Mouse (Mus musculus) lung, postnatal 0 days (tissue): ENCODE measurements around the gene Nudcd3. TPM values are rescaled to one million over a fixed set of nuclear protein-coding genes. Genes with fewer than 3 reads are reported as not detected.
A peak's percentile ranks its signal among the peaks of the same experiment; 100 is the strongest.

ENCODE experiments used
- ATAC-seq: fragments of 200-750 bp; cut with Nextera tagmentation; 2 replicates; pipeline ENCODE4 v1.8.0; 2017; ENCODE audit warnings: moderate library complexity
- DNase-seq: peaks from one replicate; pipeline ENCODE4 v3.0.0-alpha.2; 2016; ENCODE audit warnings: low spot score
- H3K27ac ChIP-seq: fragments of 300-500 bp; sonication (generic); 2 replicates; pipeline ENCODE4 v1.5.1; 2014; ENCODE audit warnings: antibody characterized with exemption, mild to moderate bottlenecking, low read length, mixed read lengths
- H3K27me3 ChIP-seq: fragments of 300-500 bp; sonication (generic); replicated peaks from 2 replicates; pipeline ENCODE4 v1.6.1; 2014; ENCODE audit warnings: low read length, mixed read lengths; ENCODE audit not compliant: insufficient read depth
- H3K36me3 ChIP-seq: fragments of 300-500 bp; sonication (generic); 2 replicates; pipeline ENCODE4 v1.6.1; 2014; ENCODE audit warnings: low read length, mixed read lengths; ENCODE audit not compliant: insufficient read depth
- H3K4me1 ChIP-seq: fragments of 300-500 bp; sonication (generic); 2 replicates; pipeline ENCODE4 v1.6.1; 2014; ENCODE audit warnings: antibody characterized with exemption, low read depth, low read length, mixed read lengths; ENCODE audit not compliant: insufficient read depth
- H3K4me2 ChIP-seq: fragments of 300-500 bp; sonication (generic); replicated peaks from 2 replicates; pipeline ENCODE4 v1.6.1; 2014; ENCODE audit warnings: low read depth, mild to moderate bottlenecking, low read length, moderate library complexity, mixed read lengths
- H3K4me3 ChIP-seq: fragments of 300-500 bp; sonication (generic); 2 replicates; pipeline ENCODE4 v1.5.1; 2014; ENCODE audit warnings: low read depth, low read length
- H3K9ac ChIP-seq: fragments of 300-500 bp; sonication (generic); replicated peaks from 2 replicates; pipeline ENCODE4 v1.6.1; 2014; ENCODE audit warnings: low read depth, mild to moderate bottlenecking
- H3K9me3 ChIP-seq: fragments of 300-500 bp; sonication (generic); 2 replicates; pipeline ENCODE4 v1.6.1; 2016; ENCODE audit warnings: low read length, mixed read lengths
- CTCF ChIP-seq: IDR thresholded peaks from 2 replicates; pipeline ENCODE4 v1.5.1; 2016; ENCODE audit warnings: antibody characterized with exemption, mild to moderate bottlenecking
- EP300 ChIP-seq: IDR thresholded peaks from 2 replicates; pipeline ENCODE4 v1.6.1; 2016; ENCODE audit warnings: antibody characterized with exemption, mild to moderate bottlenecking, control low read depth
- WGBS: fragments of 180-500 bp; shearing (Covaris S2); extraction: QIAGEN DNeasy Blood & Tissue Kit; methylation state at CpG from one replicate; pipeline ENCODE4 v1.1.7; 2014; 5-methylcytosine and 5-hydroxymethylcytosine counted together
- polyA plus RNA-seq: library from polyadenylated mRNA; unstranded; fragments of >200 nt; fragmentation: Nextera tagmentation; extraction: Ambion mirVana; gene quantifications from 2 replicates; pipeline ENCODE4 v1.2.1, GENCODE M21; 2015

Gene Nudcd3
- polyA plus RNA-seq, 1 experiment from 2014 or later = 26.8 TPM

- Histone ChIP-seq H3K9me3 (no peaks in the 10 kb centered on the region), H3K27ac (peak overlapping the region; percentile 32; the same call in 1 of the 2 replicates), H3K4me1 (peaks cover 9% of the 10 kb centered on the region; the same call in 1 of the 2 replicates), H3K27me3 (no peaks in the 10 kb centered on the region), H3K4me3 (no peak overlapping the region), H3K4me2 (0 out of 2 replicates have a peak overlapping the region, but pooled peaks have one; percentile 3), H3K9ac (no peak overlapping the region), H3K36me3 (no peaks in the 10 kb centered on the region)
- TF ChIP-seq CTCF (no peak), EP300 (no peak)
- 17% methylated on average over 7 of the region's 7 CpGs for WGBS
- DNase-seq (peak; percentile 32), ATAC-seq (peak; percentile 50; the same call in 1 of the 2 replicates)
Measured at GRCm38 (mm10) chr11:6174719-6175118, 25.5 kb downstream of the Nudcd3 start.

GRCm38 (mm10) chr11:6169041-6169663 lies 31.1 kb downstream of the Nudcd3 start:
- H3K4me2 ChIP-seq = no peak overlapping the region
- no peaks in the 10 kb centered on the region for H3K27me3 ChIP-seq
- whole genome bisulfite sequencing = 76% methylated on average over 2 of the region's 2 CpGs
- ATAC-seq (no peak), DNase-seq (no peak)
- no peak overlapping the region for H3K27ac ChIP-seq
- H3K4me1 ChIP-seq = no peaks in the 10 kb centered on the region
- no peaks in the 10 kb centered on the region for H3K9me3 ChIP-seq
- H3K36me3 ChIP-seq = no peaks in the 10 kb centered on the region
- H3K4me3 ChIP-seq = no peak overlapping the region
- H3K9ac ChIP-seq = no peak overlapping the region
- TF ChIP-seq CTCF (no peak), EP300 (no peak)

GRCm38 (mm10) chr11:6166351-6166750 lies 33.9 kb downstream of the Nudcd3 start:
- no peaks in the 10 kb centered on the region for H3K9me3 ChIP-seq
- DNase-seq = no peak
- H3K4me3 ChIP-seq = no peak overlapping the region
- H3K27me3 ChIP-seq = no peaks in the 10 kb centered on the region
- H3K27ac ChIP-seq = no peak overlapping the region
- WGBS = 82% methylated on average over 12 of the region's 12 CpGs
- TF ChIP-seq EP300 (no peak), CTCF (no peak)
- H3K4me1 ChIP-seq = no peaks in the 10 kb centered on the region; the same call in 1 of the 2 replicates
- H3K36me3 ChIP-seq = no peaks in the 10 kb centered on the region
- ATAC-seq = no peak
- no peak overlapping the region for H3K9ac ChIP-seq
- no peak overlapping the region for H3K4me2 ChIP-seq

- no peak overlapping the region for H3K9ac ChIP-seq
- H3K27ac ChIP-seq = no peak overlapping the region
- no peak for DNase-seq
- TF ChIP-seq CTCF (no peak), EP300 (no peak)
- no peak overlapping the region for H3K4me3 ChIP-seq
- H3K36me3 ChIP-seq = no peaks in the 10 kb centered on the region
- H3K4me2 ChIP-seq = no peak overlapping the region
- no peaks in the 10 kb centered on the region; the same call in 1 of the 2 replicates for H3K4me1 ChIP-seq
- no peaks in the 10 kb centered on the region for H3K9me3 ChIP-seq
- no peak for ATAC-seq
- no peaks in the 10 kb centered on the region for H3K27me3 ChIP-seq
- WGBS = 82% methylated on average over 7 of the region's 7 CpGs
Measured at GRCm38 (mm10) chr11:6165391-6166081, 34.7 kb downstream of the Nudcd3 start.

- TF ChIP-seq CTCF (no peak), EP300 (no peak)
- Histone ChIP-seq H3K27ac (no peak overlapping the region), H3K27me3 (no peaks in the 10 kb centered on the region), H3K4me2 (no peak overlapping the region), H3K4me1 (no peaks in the 10 kb centered on the region; the same call in 1 of the 2 replicates), H3K9me3 (no peaks in the 10 kb centered on the region), H3K36me3 (no peaks in the 10 kb centered on the region), H3K4me3 (no peak overlapping the region), H3K9ac (no peak overlapping the region)
- DNase-seq = no peak
- no peak for ATAC-seq
- WGBS = 91% methylated on average over 7 of the region's 7 CpGs
Measured at GRCm38 (mm10) chr11:6164781-6165180, 35.4 kb downstream of the Nudcd3 start.

- H3K4me3 ChIP-seq = no peak overlapping the region
- ATAC-seq = no peak
- TF ChIP-seq EP300 = no peak
- no peak for TF ChIP-seq CTCF
Measured at GRCm38 (mm10) chr11:6163706-6164105, 36.5 kb downstream of the Nudcd3 start.

More at GRCm38 (mm10) chr11:6163706-6164105, 36.5 kb downstream of the Nudcd3 start:
- Histone ChIP-seq H3K4me2 (no peak overlapping the region), H3K27me3 (no peaks in the 10 kb centered on the region), H3K4me1 (no peaks in the 10 kb centered on the region; the same call in 1 of the 2 replicates), H3K27ac (no peak overlapping the region), H3K36me3 (no peaks in the 10 kb centered on the region), H3K9me3 (no peaks in the 10 kb centered on the region), H3K9ac (no peak overlapping the region)
- DNase-seq = no peak
- 88% methylated on average over 12 of the region's 12 CpGs for WGBS
